Comparison of ENCODE assay signal across 9 mouse cellular contexts in genomic region chr19:38237834-38238212, GRCm38 (mm10). TPM values are rescaled to one million over a fixed set of nuclear protein-coding genes. Genes with fewer than 3 reads are reported as not detected.
DNase-seq lines count a peak whose midpoint lies in the region; ATAC-seq and TF ChIP-seq lines count a peak whose summit lies in the region.
"Had no signal": no experiment of that assay in that cellular context is flagged by ENCODE, and none has a peak within 500 bp of the region (broad histone marks: within the 10 kb centered on the region; RNA-seq: fewer than 3 reads in every experiment).

No protein-coding gene starts in this region.

- no peaks in the 10 kb centered on the region for H3K36me3 ChIP-seq in hindbrain, embryonic 12.5 days
- no peaks in the 10 kb centered on the region for H3K36me3 ChIP-seq in midbrain, embryonic 16.5 days (ENCODE audit: control insufficient read depth, insufficient read depth, low read length)
- H3K36me3 ChIP-seq: lung, embryonic 15.5 days had no signal

- intact Hi-C loops in left cerebral cortex, adult 2 months (cut with DNase I), result loop anchor here (1.0 kb wide), 2 partner anchors 14 to 26 kb away; partner anchors contain the start of genes Fra10ac1 and Lgi1
- intact Hi-C loops in left cerebral cortex, postnatal 36 days (cut with DNase I), result loop anchor here (1.0 kb wide), 2 partner anchors 14 to 27 kb away; partner anchors contain the start of gene Fra10ac1
- intact Hi-C loops in heart, postnatal 14 days (cut with DNase I), result no loop called here

- no peak overlapping the region for H3K9ac ChIP-seq in hindbrain, embryonic 12.5 days
- no peak overlapping the region for H3K9ac ChIP-seq in midbrain, embryonic 16.5 days (ENCODE audit: low read depth, low read length)
- H3K9ac ChIP-seq: lung, embryonic 15.5 days had no signal

- no peak overlapping the region for H3K4me2 ChIP-seq in hindbrain, embryonic 12.5 days (replicated peaks)
- H3K4me2 ChIP-seq in midbrain, embryonic 16.5 days (ENCODE audit: low read length), result no peak overlapping the region
- H3K4me2 ChIP-seq: lung, embryonic 15.5 days had no signal

- peak; percentile 62; the same call in 1 of the 2 replicates for ATAC-seq in hindbrain, embryonic 12.5 days (ENCODE audit: low FRiP score)
- ATAC-seq in midbrain, embryonic 16.5 days, result peak; percentile 59

- DNase-seq in left cerebral cortex, adult 2 months (ENCODE audit: extremely low spot score in 1 of 2, low spot score in 2 of 2), result no peak
- DNase-seq in left cerebral cortex, postnatal 36 days (ENCODE audit: low spot score in 2 of 2), result no peak
- DNase-seq in WW6 (ENCODE audit: low read depth, low spot score), result peak; percentile 80
- DNase-seq in heart, postnatal 14 days, result no peak
- no peak for DNase-seq in adipocyte (ENCODE audit: low spot score)
- DNase-seq in urinary bladder, adult 2 months (ENCODE audit: low spot score), result no peak

- H3K9me3 ChIP-seq in hindbrain, embryonic 12.5 days (replicated peaks), result no peaks in the 10 kb centered on the region
- no peaks in the 10 kb centered on the region for H3K9me3 ChIP-seq in midbrain, embryonic 16.5 days (replicated peaks; ENCODE audit: control insufficient read depth, low read length, poor library complexity, severe bottlenecking)
- H3K9me3 ChIP-seq: lung, embryonic 15.5 days had no signal

- WGBS in hindbrain, embryonic 12.5 days, result 51% methylated on average over 3 of the region's 3 CpGs
- 62% methylated on average over 3 of the region's 3 CpGs for WGBS in midbrain, embryonic 16.5 days

- H3K4me3 ChIP-seq in left cerebral cortex, adult 2 months, result no peak overlapping the region
- no peak overlapping the region for H3K4me3 ChIP-seq in hindbrain, embryonic 12.5 days
- H3K4me3 ChIP-seq in midbrain, embryonic 16.5 days (ENCODE audit: low read depth, low read length), result no peak overlapping the region
- H3K4me3 ChIP-seq: lung, embryonic 15.5 days had no signal

- H3K27ac ChIP-seq in left cerebral cortex, adult 2 months, result peak overlapping the region; percentile 79
- H3K27ac ChIP-seq in hindbrain, embryonic 12.5 days, result peak overlapping the region; percentile 62
- peak overlapping the region; percentile 51 for H3K27ac ChIP-seq in midbrain, embryonic 16.5 days (ENCODE audit: low read length)
- H3K27ac ChIP-seq: lung, embryonic 15.5 days had no signal

- no peak for TF ChIP-seq CTCF in left cerebral cortex, adult 2 months (IDR thresholded peaks at IDR 0.05)

- H3K27me3 ChIP-seq in hindbrain, embryonic 12.5 days, result no peaks in the 10 kb centered on the region
- H3K27me3 ChIP-seq in midbrain, embryonic 16.5 days (ENCODE audit: control insufficient read depth, insufficient read depth, low read depth, low read length), result no peaks in the 10 kb centered on the region
- H3K27me3 ChIP-seq: lung, embryonic 15.5 days had no signal

- H3K4me1 ChIP-seq in hindbrain, embryonic 12.5 days, result peaks cover 5% of the 10 kb centered on the region; the same call in 1 of the 2 replicates
- H3K4me1 ChIP-seq in midbrain, embryonic 16.5 days (ENCODE audit: control insufficient read depth, insufficient read depth, low read length), result peaks cover 6% of the 10 kb centered on the region
- H3K4me1 ChIP-seq: lung, embryonic 15.5 days had no signal

RNA-seq across cellular contexts. Expression of gene Fra10ac1, which starts 13.9 kb away (rescaled TPM):
- 10 to 100 TPM; 14.4 to 16.3 TPM for total RNA-seq in left cerebral cortex, adult 2 months (2021)
- 10 to 100 TPM; 12.6 to 16.0 TPM for total RNA-seq in left cerebral cortex, postnatal 36 days (2021)
- polyA plus RNA-seq in hindbrain, embryonic 12.5 days (2016; fragmentation: Nextera tagmentation; extraction: Ambion mirVana), result 52.7 and 55.2 TPM in 2 replicates
- 41.3 and 50.7 TPM in 2 replicates for polyA plus RNA-seq in midbrain, embryonic 16.5 days (2015; fragmentation: Nextera tagmentation; extraction: Ambion mirVana)
- 10 to 100 TPM; 11.2 to 12.1 TPM for total RNA-seq in heart, postnatal 14 days (2021)
- 18.4 and 21.1 TPM in 2 replicates for polyA plus RNA-seq in urinary bladder, adult 2 months (2012; rRNA removed)

RNA-seq across cellular contexts. Expression of gene Lgi1, which starts 26.5 kb away (rescaled TPM):
- 100 to 1,000 TPM; 133 to 144 TPM for total RNA-seq in left cerebral cortex, adult 2 months (2021)
- 100 to 1,000 TPM; 135 to 144 TPM for total RNA-seq in left cerebral cortex, postnatal 36 days (2021)
- polyA plus RNA-seq in hindbrain, embryonic 12.5 days (2016; fragmentation: Nextera tagmentation; extraction: Ambion mirVana), result 5.2 and 5.5 TPM in 2 replicates
- 24.4 and 28.6 TPM in 2 replicates for polyA plus RNA-seq in midbrain, embryonic 16.5 days (2015; fragmentation: Nextera tagmentation; extraction: Ambion mirVana)
- total RNA-seq in heart, postnatal 14 days (2021), result 1 to 10 TPM; 1.6 to 1.8 TPM
- 1.0 and 1.4 TPM in 2 replicates for polyA plus RNA-seq in urinary bladder, adult 2 months (2012; rRNA removed)

Comparison
In these comparisons a context has a peak if more than half of its experiments do, and no peak if none do; other contexts are left out.
1. RNA of gene Lgi1, which starts 26.5 kb away (total RNA-seq): 133 to 144 TPM in left cerebral cortex, adult 2 months and 135 to 144 TPM in left cerebral cortex, postnatal 36 days; 1.6 to 1.8 TPM in heart, postnatal 14 days; every median in the first group is over 10 times any median in the second.
2. Peak in every context shown above with its lines, with median percentiles within 50 percentile points of each other: H3K27ac ChIP-seq.